Mouse (Mus musculus) spleen, postnatal 4 days (tissue): ENCODE measurements around the gene Gm20661.

ENCODE experiments used
- DNase-seq, 2 experiments: peaks; one replicate each; pipeline ENCODE4 v3.0.0; 2022; ENCODE audit warnings: low spot score in 2 of 2

The Gm20661 gene

DNA sequence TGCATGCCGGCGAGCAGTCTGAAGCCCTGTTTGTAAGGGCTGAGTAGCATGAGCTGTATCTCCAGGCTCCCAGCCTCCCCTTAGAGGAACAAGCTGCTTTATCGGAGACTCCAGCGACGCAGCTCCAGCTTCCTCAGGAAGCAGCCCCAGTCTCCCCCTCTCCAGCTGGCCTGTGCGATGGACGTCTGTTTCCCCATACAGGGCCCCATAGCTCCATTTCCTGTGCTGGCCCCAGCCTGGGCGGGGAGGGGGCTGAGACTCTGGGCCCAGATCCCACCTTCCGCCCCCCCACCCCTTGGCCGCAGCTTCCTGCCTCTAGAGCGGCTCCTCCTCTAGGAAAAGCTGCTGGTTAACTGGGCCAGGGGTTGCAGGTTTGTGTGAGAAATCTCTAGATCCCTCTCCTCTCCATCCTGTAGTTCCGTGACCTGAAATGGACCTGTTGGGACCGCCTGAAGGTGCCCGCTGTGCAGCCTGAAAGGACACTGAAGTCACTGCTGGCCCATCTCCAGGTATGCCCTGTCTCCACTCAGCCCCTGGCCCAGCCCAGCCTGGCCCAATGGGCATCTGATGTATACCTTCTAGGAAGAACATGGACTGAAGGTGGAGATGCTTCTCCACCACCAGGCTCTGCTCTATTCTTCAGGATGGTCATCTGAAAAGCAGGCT, at the start of gene Gm20661:
Gm20661 (plus strand) TSS at position 378 of the 666 bp plus-strand sequence.
- DNase-seq, result peak; percentile 79 to 88

DNA sequence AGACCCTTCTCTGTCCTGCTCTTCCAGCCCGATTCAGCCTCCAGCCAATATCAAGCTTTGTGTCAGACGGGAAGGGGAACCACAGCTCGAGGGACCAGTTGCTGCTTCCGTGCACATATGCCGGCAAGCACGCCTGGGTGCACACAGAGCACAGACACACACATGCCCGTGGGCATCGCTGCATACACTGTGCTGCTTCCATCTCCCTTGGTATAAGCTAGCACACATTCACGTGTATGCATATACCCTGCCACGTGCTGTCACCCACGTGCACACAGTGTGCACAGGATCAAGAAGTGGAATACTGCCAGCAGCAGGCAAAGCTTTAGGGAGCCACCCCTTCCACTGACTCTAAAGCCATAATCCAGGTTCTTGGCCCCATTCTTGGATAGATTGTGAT, 48.7 kb upstream of the Gm20661 start:
- DNase-seq, result no peak

DNA sequence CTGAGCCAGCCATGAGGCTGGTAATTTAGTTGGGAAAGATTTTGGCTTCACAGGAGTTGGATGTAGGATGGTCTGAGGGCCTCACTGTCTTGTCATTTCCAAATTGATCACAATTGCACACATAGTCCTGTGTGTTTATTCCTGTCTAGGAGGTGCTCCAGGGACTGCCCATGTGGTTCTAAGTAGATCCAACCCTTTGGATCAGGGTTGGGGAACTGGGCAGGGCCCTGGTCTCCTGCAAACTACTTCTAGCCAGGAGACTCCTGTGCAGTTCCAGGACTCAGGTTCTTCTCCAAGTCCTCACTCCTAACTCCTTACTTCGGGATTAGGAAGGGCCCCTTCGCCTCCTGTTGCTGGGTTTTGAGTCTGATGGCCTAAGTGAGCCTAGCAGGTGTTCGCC, 47.5 kb upstream of the Gm20661 start, which contains the start of gene Camkv:
Camkv (plus strand) TSS at position 301 of the 400 bp plus-strand sequence.
- no peak for DNase-seq

DNA sequence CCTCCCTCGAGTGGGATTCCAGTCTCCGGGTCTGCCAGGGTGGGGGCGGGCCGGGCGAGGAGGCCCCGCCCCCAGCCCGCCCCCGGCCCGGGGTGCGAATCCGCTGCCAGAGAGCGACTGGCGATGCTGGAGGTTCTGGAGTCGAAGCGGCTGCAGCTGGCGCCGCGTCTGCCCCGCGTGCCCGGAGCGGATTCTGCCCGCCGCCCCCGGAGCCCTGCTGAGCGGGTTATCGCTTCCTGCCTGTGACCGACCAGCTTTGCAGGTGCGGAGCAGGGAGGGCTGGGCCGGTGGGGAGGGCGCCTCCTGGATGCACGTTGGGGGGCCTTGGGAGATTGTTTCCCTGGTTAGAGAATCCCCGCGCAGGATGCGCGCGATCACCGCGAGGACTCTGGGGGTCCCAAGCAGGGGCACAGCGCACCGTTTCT, 47.1 kb upstream of the Gm20661 start:
- no peak for DNase-seq

DNA sequence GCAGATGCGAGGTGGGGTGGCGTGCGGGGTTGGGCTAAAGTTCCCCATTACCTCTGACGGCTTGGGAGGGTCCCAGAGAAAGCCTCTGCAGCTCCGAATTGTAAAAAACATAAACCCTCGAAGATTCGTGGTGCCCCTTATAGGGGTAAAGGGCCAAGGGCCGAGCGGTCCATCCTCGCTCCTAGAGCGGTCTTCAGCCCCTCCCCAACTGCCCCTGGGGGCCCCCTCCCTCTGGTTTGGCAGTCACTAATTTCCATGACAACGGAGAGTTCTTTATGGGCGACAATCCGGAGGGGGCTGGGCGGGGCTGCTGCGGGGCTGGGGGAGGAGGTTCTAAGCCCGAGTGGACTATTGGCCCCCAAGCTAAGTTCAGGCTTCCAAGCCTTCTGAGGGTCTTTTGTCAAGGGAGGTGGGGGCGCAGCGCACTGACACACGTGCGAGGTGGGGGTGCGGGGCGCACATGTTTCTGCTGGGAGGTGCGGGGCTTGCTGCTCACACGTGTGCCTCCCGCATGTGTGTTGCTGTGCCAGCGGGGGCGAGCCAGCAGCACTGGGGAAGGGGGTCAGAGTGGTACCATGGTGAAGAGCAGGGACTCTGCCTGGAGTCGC, 46.5 kb upstream of the Gm20661 start:
- no peak for DNase-seq

DNA sequence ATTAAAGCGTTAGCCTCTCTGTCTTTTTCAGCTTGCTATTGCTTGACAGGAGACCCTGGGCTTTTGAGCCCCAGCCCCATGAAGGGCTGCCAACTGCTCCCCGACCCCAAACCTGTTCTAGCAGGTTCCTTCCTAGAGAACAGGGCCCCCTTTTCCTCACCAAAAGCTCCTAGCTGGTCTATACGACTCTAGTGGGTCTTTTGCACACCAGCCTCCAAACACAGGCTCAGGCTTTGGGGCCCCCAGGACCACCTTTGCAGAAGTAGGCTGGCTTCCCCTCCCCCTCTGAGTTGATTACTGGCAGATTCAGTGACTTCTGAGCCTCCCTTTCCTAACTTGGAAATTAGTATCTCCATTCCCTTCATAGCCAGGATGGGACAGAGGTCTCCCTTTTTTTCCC, 46.0 kb upstream of the Gm20661 start:
- no peak for DNase-seq

DNA sequence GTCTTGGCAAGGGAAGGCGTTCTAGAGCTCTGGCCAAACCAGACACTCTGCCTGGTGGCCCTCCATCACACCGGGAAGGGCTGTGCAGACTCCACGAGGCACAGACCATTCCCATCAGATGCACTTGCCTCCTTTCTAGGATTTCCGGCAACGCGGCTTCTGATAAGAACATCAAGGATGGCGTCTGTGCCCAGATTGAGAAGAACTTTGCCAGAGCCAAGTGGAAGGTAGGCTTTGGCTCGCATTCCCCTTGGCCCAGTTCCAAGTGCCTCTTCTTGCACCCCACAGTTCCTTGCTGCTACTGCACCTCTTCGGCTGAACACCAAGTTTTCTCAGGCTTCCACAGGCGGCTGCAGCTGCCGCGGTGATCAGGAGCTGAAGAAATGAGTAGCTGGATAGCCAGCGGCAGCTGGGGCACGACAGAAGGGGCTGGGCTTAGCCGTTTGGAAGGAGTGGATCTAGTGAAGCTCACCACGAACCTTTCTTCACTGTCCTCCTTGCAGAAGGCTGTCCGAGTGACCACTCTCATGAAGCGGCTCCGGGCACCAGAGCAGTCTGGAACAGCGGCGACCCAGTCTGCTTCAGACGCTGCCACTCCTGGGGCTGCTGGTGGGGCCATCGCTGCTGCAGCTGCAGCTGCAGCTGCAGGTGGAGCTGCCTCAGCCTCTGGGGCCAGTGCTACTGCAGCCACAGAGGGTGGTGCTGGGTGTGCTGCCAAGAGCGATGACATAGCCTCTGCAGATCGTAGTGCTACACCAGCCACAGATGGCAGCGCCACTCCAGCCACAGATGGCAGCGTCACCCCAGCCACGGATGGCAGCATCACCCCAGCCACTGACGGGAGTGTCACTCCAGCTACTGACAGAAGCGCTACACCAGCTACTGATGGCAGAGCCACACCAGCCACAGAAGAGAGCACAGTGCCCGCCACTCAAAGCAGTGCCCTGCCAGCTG, 35.3 kb upstream of the Gm20661 start:
- no peak for DNase-seq

DNA sequence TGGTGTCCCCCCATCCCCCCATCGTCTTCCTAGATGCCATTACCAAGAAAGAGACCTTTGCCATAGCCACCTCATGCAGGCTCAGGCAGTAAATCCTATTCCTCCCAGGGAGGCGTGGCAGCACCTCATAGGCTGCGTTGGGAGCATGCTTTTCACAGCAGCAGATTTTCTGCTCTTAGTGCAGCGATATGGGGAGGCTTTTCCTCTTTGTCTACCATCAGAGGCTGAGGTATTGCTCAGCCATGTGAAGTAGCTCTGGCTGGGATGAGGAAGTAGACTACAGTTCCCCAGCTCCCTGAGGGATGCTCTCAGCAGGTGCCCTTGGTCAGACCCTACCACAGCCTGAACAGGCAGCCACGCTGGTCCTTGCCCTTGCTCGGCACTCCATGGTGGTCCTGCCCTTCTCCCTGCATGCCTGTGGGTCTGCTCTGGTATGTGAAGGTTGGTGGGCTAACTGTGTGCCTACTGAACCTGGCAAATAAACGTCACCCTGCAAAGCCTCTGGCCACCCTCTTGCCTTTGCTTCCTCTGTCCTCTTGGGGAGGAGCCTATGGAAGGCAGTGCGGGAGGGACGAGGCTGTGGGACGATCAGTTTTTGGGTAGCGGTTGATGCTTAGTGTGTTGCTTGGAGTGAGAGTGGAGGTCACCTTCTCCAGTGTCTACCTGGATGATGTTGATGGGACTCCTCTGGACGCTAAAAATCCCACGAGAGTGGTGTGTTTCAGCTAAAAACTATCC, 33.5 kb upstream of the Gm20661 start:
- DNase-seq, result no peak

DNA sequence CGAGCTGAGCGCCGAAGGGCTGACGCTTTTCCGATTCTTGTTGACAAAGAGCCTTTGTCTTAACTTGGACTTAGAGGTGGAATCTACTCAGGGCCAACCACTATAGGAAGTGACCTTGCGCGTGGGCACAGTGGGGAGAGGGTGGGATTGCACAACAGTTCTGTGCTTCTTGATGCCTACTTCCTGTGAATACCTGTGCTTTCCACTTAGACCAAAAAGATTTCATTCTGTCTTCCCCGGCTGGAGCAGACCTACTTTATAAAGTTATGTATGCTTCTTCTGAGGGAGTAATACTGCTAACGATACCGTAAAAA, 33.0 kb upstream of the Gm20661 start, which contains the start of gene Traip:
Traip (plus strand) TSS at position 215 of the 314 bp plus-strand sequence.
- no peak for DNase-seq

DNA sequence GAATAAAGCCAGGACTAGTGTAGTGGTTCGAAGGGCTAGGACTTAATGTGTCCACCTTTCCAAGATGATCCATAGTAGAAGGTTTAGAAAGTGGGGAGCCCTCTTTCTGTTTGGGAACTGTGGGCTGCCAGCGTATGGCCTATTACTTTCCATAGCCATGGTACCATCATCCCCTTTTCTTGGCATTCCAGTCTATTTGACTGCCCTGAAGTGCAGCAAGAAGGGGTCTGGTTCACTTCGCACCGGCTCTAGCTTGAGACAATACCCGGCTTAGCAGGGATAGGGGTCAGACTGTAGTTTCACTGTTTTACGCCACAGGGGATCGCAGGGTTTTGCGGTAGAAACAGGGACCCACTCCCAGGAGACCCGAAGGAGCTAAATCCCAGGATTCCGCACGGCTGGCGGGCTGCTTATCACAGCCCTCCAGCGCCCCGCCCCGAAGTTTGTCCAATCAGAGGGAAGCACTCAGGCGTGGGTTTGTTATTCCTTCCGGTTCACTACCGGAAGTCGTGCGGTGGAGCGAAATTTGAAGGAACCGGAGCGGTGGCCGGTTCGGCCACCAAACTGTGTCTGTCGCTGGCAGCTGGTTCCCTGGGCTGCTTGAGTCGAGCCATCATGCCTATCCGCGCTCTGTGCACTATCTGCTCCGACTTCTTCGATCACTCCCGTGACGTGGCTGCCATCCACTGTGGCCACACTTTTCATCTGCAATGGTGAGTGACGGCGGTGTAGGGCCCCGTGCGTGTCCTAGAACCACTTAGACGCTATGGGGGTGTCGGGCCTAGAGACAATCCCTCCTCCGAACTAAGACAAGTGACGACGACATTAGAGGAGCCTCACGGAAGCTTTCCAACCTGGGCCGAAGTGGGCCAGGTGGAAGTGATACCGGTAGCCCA, 32.1 kb upstream of the Gm20661 start:
- peak; percentile 90 to 94 for DNase-seq

DNA sequence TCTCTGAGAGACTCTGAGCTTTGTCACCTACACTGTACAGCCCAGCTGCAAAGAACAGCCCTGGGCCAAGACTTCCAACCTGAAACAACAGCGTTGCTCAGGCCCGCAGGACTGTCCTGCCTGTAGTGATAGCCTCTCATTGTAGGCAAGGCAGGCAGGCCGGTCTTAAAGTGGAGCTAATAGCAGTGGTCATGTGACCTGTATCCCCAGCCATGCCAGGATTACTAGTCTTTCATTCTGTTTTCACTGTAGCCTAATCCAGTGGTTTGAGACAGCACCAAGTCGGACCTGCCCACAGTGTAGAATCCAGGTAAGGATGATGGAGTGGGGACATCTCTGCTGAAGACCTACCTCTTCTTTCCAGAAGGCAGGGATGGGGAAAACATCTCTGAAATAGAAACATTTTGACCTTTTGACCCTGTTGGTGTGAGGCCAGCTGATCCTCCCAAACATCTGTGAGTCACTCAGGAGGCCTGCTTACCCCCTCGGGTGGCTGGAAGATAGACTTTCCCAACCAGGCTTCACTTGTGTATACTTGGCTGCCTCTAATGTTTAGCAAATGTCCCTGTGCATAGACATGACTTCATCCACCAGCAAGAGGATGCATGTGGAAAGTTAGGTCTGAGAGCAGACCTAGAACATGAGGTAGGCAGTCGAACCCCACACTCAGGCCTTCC, 27.1 kb upstream of the Gm20661 start:
- DNase-seq, result no peak

DNA sequence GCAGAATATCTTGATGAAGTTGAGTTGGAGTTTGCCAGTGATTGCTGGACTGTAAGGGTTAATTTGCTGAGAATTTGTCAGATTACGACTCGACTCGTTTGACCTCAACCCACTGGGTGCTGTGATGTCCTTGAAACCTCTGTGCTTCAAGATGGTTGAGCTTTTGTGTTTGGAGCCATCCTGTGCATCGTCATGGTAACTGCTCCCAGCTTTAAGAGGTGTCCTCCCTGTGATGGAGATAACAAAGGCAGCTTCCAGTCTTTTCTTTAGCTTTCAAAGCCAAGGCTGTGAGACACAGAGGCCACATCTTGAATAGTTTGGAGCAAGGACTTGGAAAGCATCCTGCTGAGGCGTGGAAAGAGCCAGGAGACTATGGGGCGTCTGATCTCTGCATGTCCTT, 25.7 kb upstream of the Gm20661 start:
- no peak for DNase-seq

DNA sequence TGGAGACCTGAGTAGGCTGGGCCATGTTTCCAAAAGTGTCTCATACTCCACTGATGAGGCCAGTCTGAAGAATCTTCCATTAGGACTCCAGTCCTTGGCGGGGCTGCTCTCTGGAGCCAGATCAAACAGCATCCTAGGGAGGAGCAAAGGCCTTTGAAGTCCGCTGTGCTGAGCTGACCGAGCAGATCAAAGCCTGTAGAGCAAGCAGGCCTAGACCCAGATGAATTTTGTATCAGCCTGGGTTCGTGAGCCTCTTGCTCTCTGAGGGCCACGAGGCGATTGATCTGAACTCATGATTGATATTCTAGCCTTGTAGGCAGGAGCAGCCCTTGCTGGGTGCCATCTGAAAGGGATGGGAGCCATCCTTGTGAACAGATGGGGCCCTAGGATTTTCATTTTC, 23.0 kb upstream of the Gm20661 start:
- no peak for DNase-seq

DNA sequence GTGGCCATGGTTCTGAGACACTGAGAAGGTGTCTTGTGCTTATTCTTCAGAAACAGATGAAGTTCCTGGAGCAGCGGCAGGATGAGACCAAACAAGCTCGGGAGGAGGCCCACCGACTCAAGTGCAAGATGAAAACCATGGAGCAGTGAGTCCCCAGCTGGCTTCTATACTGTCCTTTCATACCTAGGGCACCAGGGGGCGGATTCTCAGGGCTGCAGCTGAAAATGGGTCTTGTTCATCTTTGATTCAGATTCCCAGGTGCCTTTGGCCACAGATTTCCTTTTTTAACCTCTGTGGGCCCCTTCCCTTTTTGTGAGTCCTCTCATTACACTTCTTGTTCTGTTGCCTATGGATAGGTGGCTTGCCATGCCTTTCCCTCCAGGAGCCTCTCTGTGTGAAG, 21.9 kb upstream of the Gm20661 start:
- DNase-seq, result no peak

DNA sequence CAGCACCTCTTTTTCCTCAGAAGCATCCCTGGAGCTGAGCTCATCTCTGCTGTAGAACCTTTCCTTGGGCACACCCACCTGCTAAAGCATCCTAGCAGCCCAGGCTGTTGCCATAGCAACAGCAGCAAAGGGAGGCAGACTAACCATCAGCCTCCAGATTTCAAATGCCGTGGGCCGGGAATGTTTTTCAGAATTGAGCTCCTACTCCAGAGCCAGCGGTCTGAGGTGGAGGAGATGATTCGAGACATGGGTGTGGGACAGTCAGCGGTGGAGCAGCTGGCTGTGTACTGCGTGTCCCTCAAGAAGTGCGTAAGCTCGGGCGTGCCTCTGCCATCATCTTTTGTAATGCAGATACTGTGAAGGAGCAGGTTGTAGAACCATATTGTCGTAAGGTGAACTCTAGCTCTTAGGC, 21.5 kb upstream of the Gm20661 start:
- DNase-seq, result no peak

DNA sequence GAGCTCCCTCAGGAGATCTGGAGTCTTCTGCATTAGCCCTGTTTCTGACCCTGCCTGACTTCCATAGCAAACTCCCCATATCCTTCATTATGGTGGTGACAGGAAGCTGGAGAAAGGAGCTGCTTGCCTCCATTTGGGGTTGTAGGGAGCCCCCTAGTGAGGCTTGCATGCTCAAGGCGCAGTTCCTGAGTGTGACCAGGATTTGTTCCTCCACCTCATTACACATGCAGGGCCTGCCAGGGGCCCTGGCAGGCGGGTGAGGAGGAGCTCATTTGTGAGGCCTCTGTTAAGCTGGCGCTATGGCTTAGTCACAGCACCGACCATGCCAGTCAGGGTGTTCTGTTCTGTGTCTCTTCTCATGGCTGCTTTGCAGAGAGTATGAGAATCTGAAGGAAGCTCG, 21.0 kb upstream of the Gm20661 start:
- DNase-seq, result no peak

DNA sequence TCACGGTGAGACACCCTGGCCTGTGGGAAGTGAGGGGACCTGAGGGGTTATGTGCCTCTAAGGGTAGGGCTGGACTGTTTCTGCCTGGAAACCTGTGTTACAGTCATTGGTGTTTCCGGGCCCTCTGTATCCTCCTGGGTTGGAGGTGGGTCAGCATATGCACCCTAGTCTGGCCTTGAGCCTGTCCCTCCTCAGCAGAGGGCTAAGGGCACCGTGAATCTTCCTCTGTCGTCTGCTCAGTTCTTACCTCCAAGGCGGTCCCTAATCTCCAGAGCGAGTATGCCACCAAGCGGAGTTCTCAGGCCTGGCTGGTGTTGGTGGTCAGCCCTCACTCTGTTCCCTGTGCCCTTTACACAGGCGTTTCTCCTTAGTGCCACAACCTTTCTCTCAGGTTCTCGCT, 19.9 kb upstream of the Gm20661 start:
- no peak for DNase-seq

DNA sequence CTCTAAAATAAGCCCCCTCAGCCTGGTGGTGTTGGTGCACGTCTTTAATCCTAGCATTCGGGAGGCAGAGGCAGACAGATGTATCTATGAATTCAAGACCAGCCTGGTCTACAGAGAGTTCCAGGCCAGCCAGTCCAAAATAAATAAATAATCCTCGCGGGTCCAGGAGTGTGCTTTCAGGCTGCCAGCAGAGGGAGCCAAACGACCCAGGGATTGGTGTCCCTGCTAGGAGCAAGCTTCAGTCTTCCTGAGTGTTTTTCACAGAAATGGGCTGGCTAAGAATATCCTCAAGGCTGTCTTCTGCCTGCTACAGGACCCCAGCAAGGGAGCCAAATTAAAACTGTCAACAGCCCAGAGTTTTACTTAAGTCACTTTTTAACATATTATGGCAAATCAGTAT, 19.2 kb upstream of the Gm20661 start:
- DNase-seq, result peak; percentile 85 to 95

DNA sequence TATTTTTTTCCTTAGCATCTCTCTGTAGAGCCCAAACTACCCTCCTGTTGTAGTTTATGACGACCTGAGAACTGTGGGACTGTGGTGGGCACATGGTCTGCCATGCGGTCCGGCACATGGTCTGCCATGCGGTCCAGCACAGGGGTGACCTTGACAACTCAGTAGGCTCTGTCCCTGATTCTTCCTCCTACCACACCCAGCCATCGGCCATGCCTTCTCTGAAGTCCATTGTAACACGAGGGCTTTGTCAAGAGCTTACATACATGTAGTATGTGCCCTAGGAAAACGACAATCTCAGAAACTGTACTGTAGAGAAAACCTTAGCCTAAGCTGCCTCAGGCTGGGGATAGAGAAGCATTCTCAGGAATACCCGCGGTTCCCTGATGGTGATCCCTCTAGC, 18.2 kb upstream of the Gm20661 start:
- no peak for DNase-seq

DNA sequence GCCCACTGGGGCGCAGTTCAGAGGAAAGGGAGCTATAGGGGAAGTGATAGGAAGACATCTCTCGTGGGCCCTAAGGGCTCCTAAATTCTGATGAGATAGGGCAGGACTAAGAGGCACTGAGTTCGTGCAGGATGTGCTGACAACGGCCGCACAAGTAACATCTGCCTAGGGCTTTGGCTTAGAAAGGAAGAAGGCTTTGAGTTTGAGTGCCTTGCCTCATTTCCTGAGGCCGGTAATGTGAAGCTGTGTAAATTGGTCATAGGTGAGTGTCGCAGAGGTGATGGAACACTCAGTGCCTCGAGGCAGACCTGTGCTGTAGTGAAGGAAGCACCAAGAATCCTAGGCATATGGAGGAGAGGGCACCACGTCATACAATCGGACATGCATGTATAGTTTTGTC, 16.2 kb upstream of the Gm20661 start:
- DNase-seq, result no peak
